Mouse (Mus musculus): ENCODE results near the gene Olfr203. TPM values are rescaled to one million over a fixed set of nuclear protein-coding genes. Genes with fewer than 3 reads are reported as not detected.
"Not testable (repeated sequence)": the region's sequence is repeated elsewhere in the genome, so short reads cannot be mapped to it uniquely, and the experiment has no call there.

Gene Olfr203
- polyA plus RNA-seq (2014; fragmentation: Nextera tagmentation; extraction: Ambion mirVana), result not detected in 2 replicates

DNA sequence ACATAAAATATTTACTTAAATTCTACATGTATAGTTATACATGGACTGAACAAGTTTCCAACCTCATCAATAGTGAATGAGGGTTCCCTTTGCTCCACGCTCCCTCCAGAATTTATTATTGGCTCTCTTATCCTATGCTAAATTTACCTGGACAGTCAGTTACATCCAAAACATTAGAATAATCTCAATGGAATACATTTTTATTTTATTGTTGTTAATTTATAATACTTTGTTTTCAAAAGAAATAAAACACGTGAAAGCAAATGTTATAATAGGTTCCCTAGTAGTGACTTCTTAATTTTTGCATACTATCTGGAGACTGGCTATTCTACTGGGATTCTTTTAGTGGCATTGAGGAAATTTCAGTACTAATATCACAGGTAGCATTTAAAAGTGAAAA, at the start of gene Olfr203:
Gene Olfr203 (plus strand): TSS at position 301 of the 400 bp plus-strand sequence.
- no peak within 1 kb of the TSS for H3K9ac ChIP-seq (ENCODE audit: low read length)
- no peaks in the 10 kb centered on the region for H3K36me3 ChIP-seq (ENCODE audit: control insufficient read depth, insufficient read depth, low read length)
- no peak within 1 kb of the TSS for H3K4me2 ChIP-seq (ENCODE audit: low read length)
- no peaks in the 10 kb centered on the region for H3K4me1 ChIP-seq (replicated peaks; ENCODE audit: control insufficient read depth, insufficient read depth, low read length)
- DNase-seq (ENCODE audit: low spot score), result no peak
- no peak for ATAC-seq (replicated peaks; ENCODE audit: low FRiP score, low TSS enrichment, low read depth)
- 85% methylated on average over 2 of the region's 2 CpGs for WGBS
- no peaks in the 10 kb centered on the region for H3K9me3 ChIP-seq (ENCODE audit: control insufficient read depth, low read length)
- no peaks in the 10 kb centered on the region for H3K27me3 ChIP-seq (replicated peaks; ENCODE audit: control insufficient read depth, insufficient read depth, low read length)
- no peak within 1 kb of the TSS for H3K27ac ChIP-seq (ENCODE audit: low read depth)
- H3K4me3 ChIP-seq (ENCODE audit: low read depth, low read length), result no peak within 1 kb of the TSS

DNA sequence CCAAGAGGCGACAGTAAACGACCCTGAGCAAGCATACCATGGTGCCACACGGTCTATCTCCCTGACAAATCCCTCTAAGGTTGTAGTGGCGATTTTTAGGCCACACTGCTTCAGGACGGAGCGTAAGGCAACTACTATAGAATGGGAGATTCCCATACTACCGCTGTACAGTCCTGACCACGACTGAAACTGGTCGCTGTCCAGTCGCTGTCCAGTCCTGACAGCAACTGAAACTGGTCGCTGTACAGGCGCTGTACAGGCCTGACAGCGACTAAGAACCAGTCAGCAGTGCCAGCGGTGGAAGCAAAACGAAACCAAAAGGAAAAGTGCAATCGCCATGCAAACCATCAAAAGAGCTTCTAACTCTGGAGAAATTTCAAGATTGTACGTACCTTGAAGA, 49.0 kb upstream of the Olfr203 start:
- Histone ChIP-seq H3K9ac (ENCODE audit: low read length) (no peak overlapping the region), H3K9me3 (ENCODE audit: control insufficient read depth, low read length) (no peaks in the 10 kb centered on the region), H3K4me2 (ENCODE audit: low read length) (no peak overlapping the region), H3K27ac (ENCODE audit: low read depth) (no peak overlapping the region), H3K4me1 (replicated peaks; ENCODE audit: control insufficient read depth, insufficient read depth, low read length) (no peaks in the 10 kb centered on the region), H3K27me3 (replicated peaks; ENCODE audit: control insufficient read depth, insufficient read depth, low read length) (no peaks in the 10 kb centered on the region), H3K4me3 (ENCODE audit: low read depth, low read length) (no peak overlapping the region), H3K36me3 (ENCODE audit: control insufficient read depth, insufficient read depth, low read length) (no peaks in the 10 kb centered on the region)
- DNase-seq (ENCODE audit: low spot score) (no peak), ATAC-seq (replicated peaks; ENCODE audit: low FRiP score, low TSS enrichment, low read depth) (no peak)
- 83% methylated on average over 17 of the region's 17 CpGs for WGBS

DNA sequence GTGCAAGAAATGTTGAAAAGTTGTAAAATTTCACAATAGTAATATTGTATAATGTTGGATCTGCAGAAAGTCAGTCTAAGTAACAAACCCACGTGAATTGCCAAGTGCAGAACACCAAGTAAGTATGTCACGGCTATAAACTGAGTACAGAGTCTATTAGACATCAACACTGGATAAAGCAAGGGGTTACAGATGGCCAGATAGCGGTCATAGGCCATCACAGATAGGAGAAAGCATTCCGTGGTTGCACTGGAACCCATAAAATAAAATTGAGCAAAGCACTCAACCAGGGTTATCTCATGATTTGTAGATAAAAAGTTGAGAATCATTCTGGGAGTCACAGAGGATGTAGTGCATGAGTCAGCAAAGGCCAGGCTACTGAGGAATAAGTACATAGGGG, 29.6 kb upstream of the Olfr203 start:
- H3K27ac ChIP-seq (ENCODE audit: low read depth); DNase-seq (ENCODE audit: low spot score); H3K36me3 ChIP-seq (ENCODE audit: control insufficient read depth, insufficient read depth, low read length); H3K9ac ChIP-seq (ENCODE audit: low read length); H3K4me1 ChIP-seq (replicated peaks; ENCODE audit: control insufficient read depth, insufficient read depth, low read length); H3K4me2 ChIP-seq (ENCODE audit: low read length); H3K4me3 ChIP-seq (ENCODE audit: low read depth, low read length); H3K9me3 ChIP-seq (ENCODE audit: control insufficient read depth, low read length); H3K27me3 ChIP-seq (replicated peaks; ENCODE audit: control insufficient read depth, insufficient read depth, low read length); ATAC-seq (replicated peaks; ENCODE audit: low FRiP score, low TSS enrichment, low read depth): not testable (repeated sequence)
- 71% methylated on average over 4 of the region's 4 CpGs for WGBS

DNA sequence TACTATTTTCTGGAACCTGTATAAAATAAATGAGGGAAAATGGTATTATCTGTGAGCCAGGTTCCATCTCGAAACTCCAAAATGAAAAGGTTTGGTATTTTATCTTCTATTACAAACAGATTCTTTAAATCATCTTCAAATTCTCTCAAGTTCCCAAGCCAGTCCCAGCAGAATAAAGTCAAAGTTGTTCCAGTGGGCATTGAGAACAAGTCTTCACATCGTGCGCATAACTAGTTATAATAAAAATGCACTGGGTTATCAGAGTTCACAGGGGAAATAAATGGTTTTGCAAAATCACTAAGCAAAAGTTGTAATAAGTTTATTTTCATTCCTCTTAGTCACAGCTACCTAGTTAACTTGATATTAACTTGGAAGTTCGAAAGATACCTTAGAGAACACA, 26.1 kb upstream of the Olfr203 start, which contains the start of gene Olfr201:
Gene Olfr201 (minus strand): TSS at position 101 of the 400 bp plus-strand sequence.
- not testable (repeated sequence) for H3K27ac ChIP-seq (ENCODE audit: low read depth); H3K9ac ChIP-seq (ENCODE audit: low read length); ATAC-seq (replicated peaks; ENCODE audit: low FRiP score, low TSS enrichment, low read depth); H3K9me3 ChIP-seq (ENCODE audit: control insufficient read depth, low read length); H3K4me3 ChIP-seq (ENCODE audit: low read depth, low read length); H3K4me1 ChIP-seq (replicated peaks; ENCODE audit: control insufficient read depth, insufficient read depth, low read length); DNase-seq (ENCODE audit: low spot score); H3K4me2 ChIP-seq (ENCODE audit: low read length); H3K36me3 ChIP-seq (ENCODE audit: control insufficient read depth, insufficient read depth, low read length); H3K27me3 ChIP-seq (replicated peaks; ENCODE audit: control insufficient read depth, insufficient read depth, low read length)
- WGBS, result 90% methylated on average over 4 of the region's 4 CpGs

DNA sequence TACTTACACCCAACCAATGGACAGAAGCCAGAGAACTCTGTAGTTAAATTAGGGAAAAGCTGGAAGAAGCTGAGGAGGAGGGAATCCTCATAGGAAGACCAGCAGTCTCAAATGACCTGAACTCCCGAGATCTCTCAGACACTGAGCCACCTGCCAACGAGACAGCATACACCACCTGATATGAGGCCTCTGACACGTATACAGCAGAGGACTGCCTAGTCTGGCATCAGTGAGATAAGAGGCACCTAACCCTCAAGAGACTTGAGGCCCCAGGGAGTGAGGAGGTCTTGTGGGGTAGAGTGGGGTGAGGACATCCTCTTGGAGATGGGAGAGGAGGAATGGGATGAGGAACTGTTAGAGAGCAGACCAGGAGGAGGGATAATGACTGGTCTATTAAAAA, 18.1 kb upstream of the Olfr203 start:
- Histone ChIP-seq H3K9ac (ENCODE audit: low read length) (no peak overlapping the region), H3K4me3 (ENCODE audit: low read depth, low read length) (no peak overlapping the region), H3K4me2 (ENCODE audit: low read length) (no peak overlapping the region), H3K27ac (ENCODE audit: low read depth) (no peak overlapping the region), H3K36me3 (ENCODE audit: control insufficient read depth, insufficient read depth, low read length) (no peaks in the 10 kb centered on the region), H3K27me3 (replicated peaks; ENCODE audit: control insufficient read depth, insufficient read depth, low read length) (no peaks in the 10 kb centered on the region), H3K4me1 (replicated peaks; ENCODE audit: control insufficient read depth, insufficient read depth, low read length) (no peaks in the 10 kb centered on the region), H3K9me3 (ENCODE audit: control insufficient read depth, low read length) (no peaks in the 10 kb centered on the region)
- DNase-seq (ENCODE audit: low spot score) (no peak), ATAC-seq (replicated peaks; ENCODE audit: low FRiP score, low TSS enrichment, low read depth) (no peak)
- 75% methylated on average over 3 of the region's 3 CpGs for WGBS

DNA sequence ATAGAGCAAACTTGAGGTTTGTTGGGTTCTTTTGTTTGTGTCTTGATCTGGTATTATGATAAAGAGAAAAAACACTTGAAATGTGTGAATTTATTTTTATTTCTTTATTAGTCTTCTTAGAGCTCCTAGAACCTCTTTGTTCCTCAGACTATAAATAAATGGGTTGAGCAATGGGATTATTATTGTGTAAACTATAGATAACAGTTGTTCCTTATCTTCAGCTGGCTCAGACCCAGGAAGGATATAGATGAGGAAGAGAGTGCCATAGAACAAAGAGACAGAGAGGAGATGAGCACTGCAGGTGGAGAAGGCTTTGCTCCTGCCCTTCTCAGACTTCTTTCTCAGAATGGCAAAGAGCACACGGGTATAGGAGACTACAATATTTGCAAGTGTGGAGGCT, 15.2 kb upstream of the Olfr203 start:
- H3K4me3 ChIP-seq (ENCODE audit: low read depth, low read length), result no peak overlapping the region

DNA sequence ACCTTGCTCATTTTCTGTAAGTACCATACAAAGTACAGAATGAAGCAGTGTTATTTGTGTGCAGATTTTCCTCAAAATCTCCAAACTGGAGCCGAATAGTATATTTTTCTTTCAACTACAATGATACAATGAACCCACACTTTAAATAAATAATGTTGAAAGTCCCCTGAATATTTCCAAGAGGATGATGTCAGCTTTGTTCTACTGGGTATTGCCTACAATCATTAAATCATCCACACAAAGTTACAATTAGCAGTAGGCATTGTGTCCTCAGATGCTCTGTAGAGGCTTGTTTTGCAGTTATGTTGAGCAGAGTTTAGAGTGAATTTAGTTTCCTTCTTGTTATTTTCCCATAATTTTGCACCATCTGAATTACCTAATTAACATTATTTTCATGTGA, 12.0 kb upstream of the Olfr203 start, which contains the start of gene Olfr202:
Gene Olfr202 (minus strand): TSS at position 101 of the 400 bp plus-strand sequence.
- WGBS, result 73% methylated on average over 1 of the region's 1 CpGs
- no peak within 1 kb of the TSS for H3K4me3 ChIP-seq (ENCODE audit: low read depth, low read length)
- no peaks in the 10 kb centered on the region for H3K27me3 ChIP-seq (replicated peaks; ENCODE audit: control insufficient read depth, insufficient read depth, low read length)
- DNase-seq (ENCODE audit: low spot score) (no peak), ATAC-seq (replicated peaks; ENCODE audit: low FRiP score, low TSS enrichment, low read depth) (no peak)
- no peak within 1 kb of the TSS for H3K4me2 ChIP-seq (ENCODE audit: low read length)
- no peaks in the 10 kb centered on the region for H3K4me1 ChIP-seq (replicated peaks; ENCODE audit: control insufficient read depth, insufficient read depth, low read length)
- H3K36me3 ChIP-seq (ENCODE audit: control insufficient read depth, insufficient read depth, low read length), result no peaks in the 10 kb centered on the region
- no peak within 1 kb of the TSS for H3K9ac ChIP-seq (ENCODE audit: low read length)
- no peak within 1 kb of the TSS for H3K27ac ChIP-seq (ENCODE audit: low read depth)
- H3K9me3 ChIP-seq (ENCODE audit: control insufficient read depth, low read length), result no peaks in the 10 kb centered on the region

More for the DNA sequence above, 15.2 kb upstream of the Olfr203 start:
- DNase-seq (ENCODE audit: low spot score), result no peak
- no peak for ATAC-seq (replicated peaks; ENCODE audit: low FRiP score, low TSS enrichment, low read depth)
- H3K27ac ChIP-seq (ENCODE audit: low read depth), result no peak overlapping the region
- H3K4me1 ChIP-seq (replicated peaks; ENCODE audit: control insufficient read depth, insufficient read depth, low read length), result no peaks in the 10 kb centered on the region
- H3K4me2 ChIP-seq (ENCODE audit: low read length), result no peak overlapping the region
- WGBS, result 64% methylated on average over 1 of the region's 1 CpGs
- no peak overlapping the region for H3K9ac ChIP-seq (ENCODE audit: low read length)
- no peaks in the 10 kb centered on the region for H3K36me3 ChIP-seq (ENCODE audit: control insufficient read depth, insufficient read depth, low read length)
- no peaks in the 10 kb centered on the region for H3K9me3 ChIP-seq (ENCODE audit: control insufficient read depth, low read length)
- H3K27me3 ChIP-seq (replicated peaks; ENCODE audit: control insufficient read depth, insufficient read depth, low read length), result no peaks in the 10 kb centered on the region

DNA sequence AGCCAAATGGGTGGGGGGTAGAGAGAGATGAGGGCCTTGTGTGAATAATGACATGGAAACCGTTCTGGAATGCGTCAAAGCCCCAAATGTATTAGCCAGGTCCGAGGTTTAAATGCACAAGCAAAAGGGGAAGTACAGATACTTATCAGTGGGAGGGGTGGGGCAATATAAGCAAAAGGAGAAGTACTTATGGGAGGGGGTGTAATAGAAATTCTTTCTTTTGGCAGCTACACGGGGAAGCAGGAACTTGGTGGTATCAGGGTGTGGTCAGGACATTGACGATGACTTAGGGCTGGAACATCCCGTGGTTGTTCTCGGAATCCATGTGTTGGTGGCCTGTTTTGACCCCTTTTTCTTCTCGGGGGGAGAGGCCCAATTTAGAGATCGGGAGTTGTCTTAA, 11.1 kb upstream of the Olfr203 start:
- H3K9me3 ChIP-seq (ENCODE audit: control insufficient read depth, low read length); H3K9ac ChIP-seq (ENCODE audit: low read length); ATAC-seq (replicated peaks; ENCODE audit: low FRiP score, low TSS enrichment, low read depth); DNase-seq (ENCODE audit: low spot score); H3K4me3 ChIP-seq (ENCODE audit: low read depth, low read length); H3K4me1 ChIP-seq (replicated peaks; ENCODE audit: control insufficient read depth, insufficient read depth, low read length); H3K27me3 ChIP-seq (replicated peaks; ENCODE audit: control insufficient read depth, insufficient read depth, low read length); H3K27ac ChIP-seq (ENCODE audit: low read depth); H3K4me2 ChIP-seq (ENCODE audit: low read length); H3K36me3 ChIP-seq (ENCODE audit: control insufficient read depth, insufficient read depth, low read length): not testable (repeated sequence)
- WGBS, result 77% methylated on average over 9 of the region's 9 CpGs

DNA sequence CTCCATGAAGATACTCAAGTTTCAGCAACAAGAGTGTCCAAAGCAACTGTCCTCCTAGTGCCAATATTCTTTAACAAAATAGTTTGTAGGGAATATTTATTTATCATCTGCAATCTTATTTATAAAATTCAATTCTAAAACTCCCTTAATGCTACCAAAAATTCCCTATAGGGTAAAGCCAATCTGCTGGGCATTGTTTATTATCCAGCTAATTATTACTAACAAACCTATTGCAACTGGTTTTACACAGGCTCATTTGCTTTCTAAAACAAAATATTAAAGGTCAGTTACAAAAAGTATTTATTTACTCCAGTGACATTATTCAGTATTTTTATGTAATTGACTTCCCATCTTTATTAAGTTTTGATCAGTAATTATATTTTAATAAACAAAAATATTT, 19.5 kb downstream of the Olfr203 start, which contains the start of gene Olfr204:
Gene Olfr204 (minus strand): TSS at position 101 of the 400 bp plus-strand sequence.
- no peak for ATAC-seq (replicated peaks; ENCODE audit: low FRiP score, low TSS enrichment, low read depth)
- H3K4me2 ChIP-seq (ENCODE audit: low read length), result no peak within 1 kb of the TSS
- H3K27me3 ChIP-seq (replicated peaks; ENCODE audit: control insufficient read depth, insufficient read depth, low read length), result no peaks in the 10 kb centered on the region
- H3K4me1 ChIP-seq (replicated peaks; ENCODE audit: control insufficient read depth, insufficient read depth, low read length), result no peaks in the 10 kb centered on the region
- H3K9ac ChIP-seq (ENCODE audit: low read length), result no peak within 1 kb of the TSS
- DNase-seq (ENCODE audit: low spot score), result no peak
- no peak within 1 kb of the TSS for H3K27ac ChIP-seq (ENCODE audit: low read depth)
- H3K36me3 ChIP-seq (ENCODE audit: control insufficient read depth, insufficient read depth, low read length), result no peaks in the 10 kb centered on the region
- H3K9me3 ChIP-seq (ENCODE audit: control insufficient read depth, low read length), result no peaks in the 10 kb centered on the region
- no peak within 1 kb of the TSS for H3K4me3 ChIP-seq (ENCODE audit: low read depth, low read length)
